Mouse (Mus musculus) hindbrain, postnatal 0 days (tissue): ENCODE measurements around the gene Toe1. TPM values are rescaled to one million over a fixed set of nuclear protein-coding genes. Genes with fewer than 3 reads are reported as not detected.
"Not testable (repeated sequence)": the region's sequence is repeated elsewhere in the genome, so short reads cannot be mapped to it uniquely, and the experiment has no call there.

ENCODE experiments used
- ATAC-seq: fragments of 200-750 bp; cut with Nextera tagmentation; 2 replicates; pipeline ENCODE4 v1.8.0; 2017; ENCODE audit warnings: mild to moderate bottlenecking, moderate TSS enrichment, moderate library complexity
- DNase-seq: peaks from one replicate; pipeline ENCODE4 v3.0.0-alpha.2; 2015; ENCODE audit warnings: low spot score
- H3K27ac ChIP-seq: fragments of 300-500 bp; sonication (generic); 2 replicates; pipeline ENCODE4 v1.5.1; 2014; ENCODE audit warnings: mild to moderate bottlenecking
- H3K27me3 ChIP-seq: fragments of 300-500 bp; sonication (generic); 2 replicates; pipeline ENCODE4 v1.6.1; 2014; ENCODE audit warnings: low read length, mixed read lengths; ENCODE audit not compliant: insufficient read depth
- H3K36me3 ChIP-seq: fragments of 300-500 bp; sonication (generic); 2 replicates; pipeline ENCODE4 v1.6.1; 2014; ENCODE audit warnings: low read length, mixed read lengths; ENCODE audit not compliant: insufficient read depth
- H3K4me1 ChIP-seq: fragments of 300-500 bp; sonication (generic); 2 replicates; pipeline ENCODE4 v1.6.1; 2014; ENCODE audit warnings: antibody characterized with exemption, low read length, mixed read lengths; ENCODE audit not compliant: insufficient read depth
- H3K4me2 ChIP-seq: fragments of 300-500 bp; sonication (generic); 2 replicates; pipeline ENCODE4 v1.6.1; 2014; ENCODE audit warnings: low read depth, mild to moderate bottlenecking, low read length, moderate library complexity, mixed read lengths
- H3K4me3 ChIP-seq: fragments of 300-500 bp; sonication (generic); 2 replicates; pipeline ENCODE4 v1.5.1; 2014; ENCODE audit warnings: low read length
- H3K9ac ChIP-seq: fragments of 300-500 bp; sonication (generic); replicated peaks from 2 replicates; pipeline ENCODE4 v1.6.1; 2014; ENCODE audit warnings: mild to moderate bottlenecking, low read length, moderate library complexity, mixed read lengths
- H3K9me3 ChIP-seq: fragments of 300-500 bp; sonication (generic); 2 replicates; pipeline ENCODE4 v1.6.1; 2016; ENCODE audit warnings: low read length, mixed read lengths
- CTCF ChIP-seq: IDR thresholded peaks from 2 replicates; pipeline ENCODE4 v1.5.1; 2016; ENCODE audit warnings: antibody characterized with exemption, control low read depth, low read depth
- WGBS: fragments of 180-500 bp; shearing (Covaris S2); extraction: QIAGEN DNeasy Blood & Tissue Kit; methylation state at CpG from one replicate; pipeline ENCODE4 v1.1.7; 2014; 5-methylcytosine and 5-hydroxymethylcytosine counted together
- polyA plus RNA-seq: library from polyadenylated mRNA; unstranded; fragments of >200 nt; fragmentation: Nextera tagmentation; extraction: Ambion mirVana; gene quantifications from 2 replicates; pipeline ENCODE4 v1.2.1, GENCODE M21; 2015
- total RNA-seq: library from RNA; depleted of rRNA; stranded (reverse); fragments of >200 nt; gene quantifications from 2 replicates; pipeline ENCODE4 v1.2.3, GENCODE M21; 2014; rRNA removed

Toe1 gene
- total RNA-seq (40.0 and 43.2 TPM in 2 replicates), polyA plus RNA-seq (21.4 and 22.7 TPM in 2 replicates)

DNA sequence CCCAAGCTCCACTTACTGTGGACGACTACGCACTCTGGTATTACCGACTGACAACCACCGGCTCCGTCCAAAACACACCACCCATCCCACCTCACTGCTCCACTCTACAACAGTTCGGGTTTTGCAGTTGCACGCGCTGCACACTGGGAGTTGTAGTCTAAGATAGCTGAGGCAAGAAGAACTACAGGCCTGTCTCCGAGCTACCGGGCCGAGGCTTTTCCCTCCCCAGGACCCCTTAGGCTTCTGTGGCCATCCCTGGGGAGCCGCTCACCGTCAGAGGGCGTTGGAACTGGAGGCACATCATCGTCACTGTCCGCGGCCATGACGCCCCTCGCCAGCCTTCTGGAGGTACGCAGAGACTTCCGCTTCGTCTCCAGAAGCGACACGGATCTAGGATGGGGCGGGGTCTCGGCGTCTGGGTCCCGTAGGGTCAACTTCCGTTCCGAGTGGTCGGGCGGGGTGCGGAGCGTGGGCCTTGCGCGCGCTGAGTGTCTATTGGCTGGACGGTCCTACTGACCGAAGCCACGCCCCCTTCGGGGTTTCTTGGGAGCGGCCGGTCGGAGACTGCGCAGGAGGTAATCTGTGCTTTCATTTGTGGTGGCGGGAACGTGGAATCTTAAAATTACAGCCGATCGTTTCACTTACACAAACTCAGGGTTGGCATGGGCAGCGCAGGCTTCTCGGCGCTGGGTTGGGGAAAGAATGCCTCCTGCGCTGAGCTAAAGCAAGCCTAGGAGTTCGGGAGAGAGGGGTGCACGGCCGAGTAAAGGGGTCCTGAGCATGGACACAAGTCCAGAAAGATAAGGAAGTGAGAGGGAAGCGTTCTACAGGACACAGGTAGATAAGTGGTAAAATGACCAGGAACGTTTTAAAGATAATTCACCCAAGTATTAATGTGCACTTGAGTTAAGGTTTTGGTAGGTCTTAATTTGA lies at the start of gene Toe1, which contains the start of gene Mutyh:
Gene Toe1, minus strand, starts transcription at position 444 of the 933 bp plus-strand sequence.
Gene Mutyh, plus strand, starts transcription at position 527 of the 933 bp plus-strand sequence.
- H3K4me1 ChIP-seq, result peaks cover 8% of the 10 kb centered on the region; the same call in 1 of the 2 replicates
- peak; percentile 100 for ATAC-seq

GRCm38 (mm10) chr4:116857203-116857602 lies 49.8 kb upstream of the Toe1 start:
- Histone ChIP-seq H3K36me3 (no peaks in the 10 kb centered on the region), H3K9ac (no peak overlapping the region), H3K4me1 (no peaks in the 10 kb centered on the region; the same call in 1 of the 2 replicates), H3K4me3 (no peak overlapping the region), H3K9me3 (no peaks in the 10 kb centered on the region), H3K27me3 (no peaks in the 10 kb centered on the region), H3K4me2 (no peak overlapping the region), H3K27ac (no peak overlapping the region)
- ATAC-seq (no peak), DNase-seq (peak; percentile 10)
- no peak for TF ChIP-seq CTCF
- WGBS, result 39% methylated on average over 10 of the region's 10 CpGs

More for the DNA sequence above, at the start of gene Toe1, which contains the start of gene Mutyh:
- under 1% methylated on average over 58 of the region's 58 CpGs for WGBS
- peak; percentile 99 for DNase-seq
- Histone ChIP-seq H3K9me3 (no peaks in the 10 kb centered on the region), H3K4me3 (peak within 1 kb of the TSS; percentile 82), H3K9ac (peak within 1 kb of the TSS; percentile 71), H3K27ac (peak within 1 kb of the TSS; percentile 93), H3K27me3 (no peaks in the 10 kb centered on the region), H3K36me3 (peaks cover 28% of the 10 kb centered on the region), H3K4me2 (peak within 1 kb of the TSS; percentile 78)
- TF ChIP-seq CTCF, result 0 out of 2 replicates have a peak, but pooled peaks have one; percentile 38

- DNase-seq, result no peak
- Histone ChIP-seq H3K27ac (no peak overlapping the region), H3K9me3 (no peaks in the 10 kb centered on the region), H3K4me3 (no peak overlapping the region), H3K4me1 (no peaks in the 10 kb centered on the region; the same call in 1 of the 2 replicates), H3K36me3 (no peaks in the 10 kb centered on the region), H3K9ac (no peak overlapping the region), H3K27me3 (no peaks in the 10 kb centered on the region), H3K4me2 (no peak overlapping the region)
- no peak for TF ChIP-seq CTCF
- 31% methylated on average over 2 of the region's 2 CpGs for WGBS
- ATAC-seq, result no peak
Observed at GRCm38 (mm10) chr4:116854286-116854685, 46.8 kb upstream of the Toe1 start.

- no peaks in the 10 kb centered on the region for H3K36me3 ChIP-seq
- no peaks in the 10 kb centered on the region for H3K9me3 ChIP-seq
- no peak for ATAC-seq
- H3K4me2 ChIP-seq, result no peak overlapping the region
- no peak for TF ChIP-seq CTCF
- no peaks in the 10 kb centered on the region for H3K27me3 ChIP-seq
- DNase-seq, result peak; percentile 57
- 55% methylated on average over 3 of the region's 3 CpGs for WGBS
- H3K4me3 ChIP-seq, result no peak overlapping the region
- no peak overlapping the region for H3K27ac ChIP-seq
- H3K4me1 ChIP-seq, result no peaks in the 10 kb centered on the region; the same call in 1 of the 2 replicates
- H3K9ac ChIP-seq, result no peak overlapping the region
Observed at GRCm38 (mm10) chr4:116849901-116850300, 42.5 kb upstream of the Toe1 start.

DNA sequence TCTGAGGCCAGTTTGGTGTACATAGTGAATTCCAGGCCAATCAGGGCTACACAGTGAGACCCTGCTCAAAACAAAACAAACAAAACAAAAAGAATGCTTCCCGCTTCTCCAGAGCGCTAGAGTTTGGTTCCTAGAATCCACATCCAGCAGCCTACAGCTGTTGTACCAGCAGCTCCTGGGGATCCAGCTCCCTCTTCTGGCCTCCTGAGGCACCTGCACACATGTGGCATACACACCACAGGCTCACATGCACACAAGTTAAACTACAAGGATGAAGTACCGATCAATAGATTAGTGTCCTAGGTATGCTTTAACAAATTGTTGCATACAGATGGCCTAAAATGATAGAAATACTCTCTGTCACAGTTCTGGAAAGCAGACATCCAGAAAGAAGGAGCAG lies 36.9 kb upstream of the Toe1 start:
- Histone ChIP-seq H3K9ac (no peak overlapping the region), H3K4me1 (no peaks in the 10 kb centered on the region), H3K9me3 (no peaks in the 10 kb centered on the region), H3K4me3 (no peak overlapping the region), H3K36me3 (no peaks in the 10 kb centered on the region), H3K27me3 (no peaks in the 10 kb centered on the region), H3K4me2 (no peak overlapping the region), H3K27ac (no peak overlapping the region)
- no peak for ATAC-seq
- DNase-seq, result no peak
- no peak for TF ChIP-seq CTCF
- WGBS, result 95% methylated on average over 3 of the region's 3 CpGs

- no peaks in the 10 kb centered on the region for H3K9me3 ChIP-seq
- H3K27ac ChIP-seq, result no peak overlapping the region
- no peak overlapping the region for H3K4me3 ChIP-seq
- no peak overlapping the region for H3K9ac ChIP-seq
- DNase-seq, result no peak
- no peak overlapping the region for H3K4me2 ChIP-seq
- H3K4me1 ChIP-seq, result no peaks in the 10 kb centered on the region
- 87% methylated on average over 6 of the region's 6 CpGs for WGBS
- H3K36me3 ChIP-seq, result no peaks in the 10 kb centered on the region
- no peak for ATAC-seq
- H3K27me3 ChIP-seq, result no peaks in the 10 kb centered on the region
- TF ChIP-seq CTCF, result no peak
Observed at GRCm38 (mm10) chr4:116840841-116841240, 33.4 kb upstream of the Toe1 start.

DNA sequence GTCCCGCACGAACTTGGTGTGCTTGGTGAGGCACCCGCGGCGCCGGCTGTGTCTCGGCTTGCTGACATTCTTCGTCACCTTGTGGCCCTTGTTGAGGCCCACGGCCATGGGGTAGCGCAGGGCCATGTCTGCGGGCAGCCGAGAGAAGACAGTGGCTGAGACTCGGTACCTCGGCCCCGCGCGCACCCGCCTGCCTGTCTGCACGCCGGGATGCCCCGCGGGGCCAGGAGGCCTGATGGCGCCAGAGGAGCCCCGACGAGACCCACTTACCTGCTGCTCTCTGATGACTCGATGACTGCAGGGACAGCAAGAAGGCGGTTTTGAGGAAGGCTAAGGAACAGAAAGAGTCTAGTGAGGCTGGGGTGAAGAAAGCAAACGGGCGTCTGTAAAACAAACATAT lies 32.7 kb upstream of the Toe1 start:
- H3K27me3 ChIP-seq, ATAC-seq, H3K36me3 ChIP-seq, DNase-seq, H3K9me3 ChIP-seq, H3K4me1 ChIP-seq, H3K27ac ChIP-seq, H3K9ac ChIP-seq, H3K4me3 ChIP-seq: not testable (repeated sequence)
- 39% methylated on average over 20 of the region's 29 CpGs for WGBS
- peak overlapping the region; percentile 18; the same call in 1 of the 2 replicates for H3K4me2 ChIP-seq
